Mouse (Mus musculus) E14TG2a.4 (cell line): ENCODE measurements around the gene Btbd8.
A peak's percentile ranks its signal among the peaks of the same experiment; 100 is the strongest.

Source experiments
- H3K27me3 ChIP-seq: 2 replicates; pipeline ENCODE4 v1.6.1; 2014; ENCODE audit warnings: low read length, control low read depth; ENCODE audit not compliant: insufficient read depth
- H3K36me3 ChIP-seq: 2 replicates; pipeline ENCODE4 v1.6.1; 2014; ENCODE audit warnings: low read length, control low read depth; ENCODE audit not compliant: insufficient read depth
- H3K4me1 ChIP-seq: replicated peaks from 2 replicates; pipeline ENCODE4 v1.6.1; 2014; ENCODE audit warnings: low read depth, low read length, control low read depth
- H3K4me3 ChIP-seq: replicated peaks from 2 replicates; pipeline ENCODE4 v1.5.1; 2014; ENCODE audit warnings: mild to moderate bottlenecking, low read length
- H3K9me3 ChIP-seq: 2 replicates; pipeline ENCODE4 v1.6.1; 2014; ENCODE audit warnings: low read length, control low read depth
- CTCF ChIP-seq: conservative IDR thresholded peaks from 2 replicates; pipeline ENCODE4 v1.5.1; 2014; ENCODE audit warnings: low read length
- NANOG ChIP-seq: IDR thresholded peaks from 2 replicates; pipeline ENCODE4 v1.6.1; 2014; ENCODE audit warnings: borderline replicate concordance, low read length, mixed read lengths
- POU5F1 ChIP-seq: IDR thresholded peaks from 2 replicates; pipeline ENCODE4 v1.6.1; 2014; ENCODE audit warnings: low read length, borderline replicate concordance

Gene Btbd8

GRCm38 (mm10) chr5:107511326-107511725, 73.5 kb downstream of the Btbd8 start:
- no peaks in the 10 kb centered on the region for H3K9me3 ChIP-seq
- H3K4me1 ChIP-seq = no peaks in the 10 kb centered on the region
- no peak for TF ChIP-seq CTCF
- no peak for TF ChIP-seq POU5F1
- no peak for TF ChIP-seq NANOG
- H3K4me3 ChIP-seq = no peak overlapping the region
- H3K27me3 ChIP-seq = no peaks in the 10 kb centered on the region
- no peaks in the 10 kb centered on the region for H3K36me3 ChIP-seq

- TF ChIP-seq CTCF (peak; percentile 63), POU5F1 (no peak)
- no peaks in the 10 kb centered on the region for H3K9me3 ChIP-seq
- no peaks in the 10 kb centered on the region for H3K36me3 ChIP-seq
Measured at GRCm38 (mm10) chr5:107513583-107513982, 75.8 kb downstream of the Btbd8 start.

GRCm38 (mm10) chr5:107515453-107515852, 77.7 kb downstream of the Btbd8 start:
- no peaks in the 10 kb centered on the region for H3K9me3 ChIP-seq
- no peaks in the 10 kb centered on the region for H3K4me1 ChIP-seq
- H3K4me3 ChIP-seq = no peak overlapping the region
- TF ChIP-seq CTCF = no peak
- no peak for TF ChIP-seq NANOG
- no peak for TF ChIP-seq POU5F1
- H3K27me3 ChIP-seq = no peaks in the 10 kb centered on the region
- no peaks in the 10 kb centered on the region for H3K36me3 ChIP-seq

More at GRCm38 (mm10) chr5:107513583-107513982, 75.8 kb downstream of the Btbd8 start:
- H3K4me3 ChIP-seq = no peak overlapping the region
- H3K4me1 ChIP-seq = no peaks in the 10 kb centered on the region
- H3K27me3 ChIP-seq = no peaks in the 10 kb centered on the region

GRCm38 (mm10) chr5:107516087-107516486, 78.3 kb downstream of the Btbd8 start:
- H3K4me3 ChIP-seq = no peak overlapping the region
- TF ChIP-seq NANOG = no peak
- no peak for TF ChIP-seq CTCF
- TF ChIP-seq POU5F1 = no peak
- H3K27me3 ChIP-seq = no peaks in the 10 kb centered on the region

GRCm38 (mm10) chr5:107518602-107519001, 80.8 kb downstream of the Btbd8 start:
- no peak overlapping the region for H3K4me3 ChIP-seq
- no peaks in the 10 kb centered on the region for H3K9me3 ChIP-seq
- no peaks in the 10 kb centered on the region for H3K27me3 ChIP-seq
- no peaks in the 10 kb centered on the region for H3K36me3 ChIP-seq
- no peaks in the 10 kb centered on the region for H3K4me1 ChIP-seq
- TF ChIP-seq NANOG (no peak), CTCF (no peak), POU5F1 (no peak)

More at GRCm38 (mm10) chr5:107516087-107516486, 78.3 kb downstream of the Btbd8 start:
- H3K4me1 ChIP-seq = no peaks in the 10 kb centered on the region
- H3K9me3 ChIP-seq = no peaks in the 10 kb centered on the region
- H3K36me3 ChIP-seq = no peaks in the 10 kb centered on the region

- TF ChIP-seq POU5F1 (no peak), NANOG (no peak), CTCF (no peak)
- Histone ChIP-seq H3K4me1 (no peaks in the 10 kb centered on the region), H3K9me3 (no peaks in the 10 kb centered on the region), H3K36me3 (no peaks in the 10 kb centered on the region), H3K27me3 (no peaks in the 10 kb centered on the region), H3K4me3 (no peak overlapping the region)
Measured at GRCm38 (mm10) chr5:107521386-107521785, 83.6 kb downstream of the Btbd8 start.

GRCm38 (mm10) chr5:107521897-107522296, 84.1 kb downstream of the Btbd8 start:
- no peaks in the 10 kb centered on the region for H3K4me1 ChIP-seq
- TF ChIP-seq NANOG = no peak
- TF ChIP-seq CTCF = no peak
- no peak for TF ChIP-seq POU5F1
- no peaks in the 10 kb centered on the region for H3K27me3 ChIP-seq
- H3K9me3 ChIP-seq = no peaks in the 10 kb centered on the region
- no peaks in the 10 kb centered on the region for H3K36me3 ChIP-seq
- H3K4me3 ChIP-seq = no peak overlapping the region

GRCm38 (mm10) chr5:107524281-107524680, 86.5 kb downstream of the Btbd8 start:
- H3K4me1 ChIP-seq = no peaks in the 10 kb centered on the region
- H3K36me3 ChIP-seq = no peaks in the 10 kb centered on the region
- TF ChIP-seq NANOG (no peak), CTCF (no peak), POU5F1 (no peak)
- H3K27me3 ChIP-seq = no peaks in the 10 kb centered on the region
- H3K4me3 ChIP-seq = no peak overlapping the region
- no peaks in the 10 kb centered on the region for H3K9me3 ChIP-seq

- Histone ChIP-seq H3K36me3 (no peaks in the 10 kb centered on the region), H3K4me3 (no peak overlapping the region), H3K9me3 (no peaks in the 10 kb centered on the region), H3K27me3 (peaks cover 5% of the 10 kb centered on the region; the same call in 1 of the 2 replicates), H3K4me1 (no peaks in the 10 kb centered on the region)
- no peak for TF ChIP-seq CTCF
- no peak for TF ChIP-seq NANOG
- no peak for TF ChIP-seq POU5F1
Measured at GRCm38 (mm10) chr5:107528856-107529255, 91.1 kb downstream of the Btbd8 start.
